Mouse (Mus musculus) liver, adult 2 months (tissue): ENCODE measurements at regions not wholly inside any gene's neighbourhood (a gene's known extent, or its start where the extent isn't known, plus 50 kb on each side); places are given as distances from the start of the nearest gene placed in this dataset.

Experiments used
- CTCF ChIP-seq: fragments of 200-500 bp; IDR thresholded peaks from 2 replicates; pipeline ENCODE4 v1.5.1; 2011; ENCODE audit warnings: low read depth, low read length, control low read depth
- POLR2A ChIP-seq: fragments of 200-500 bp; IDR thresholded peaks from 2 replicates; pipeline ENCODE4 v1.6.1; 2011; ENCODE audit warnings: low read length, control low read depth; ENCODE audit not compliant: insufficient read depth; ENCODE audit errors: extremely low read depth

GRCm38 (mm10) chr8:127859036-127859435, 499.4 kb upstream of the Nrp1 start:
- TF ChIP-seq CTCF (no peak), POLR2A (no peak)
